Mouse (Mus musculus) right cerebral cortex, postnatal 36 days (tissue): ENCODE measurements around the gene Hist1h2ao.
"Not testable (repeated sequence)": the region's sequence is repeated elsewhere in the genome, so short reads cannot be mapped to it uniquely, and the experiment has no call there.

ENCODE experiments used
- DNase-seq, 2 experiments: peaks; one replicate each; pipeline ENCODE4 v3.0.0; 2022; ENCODE audit warnings: low spot score in 2 of 2, mixed read lengths in 1 of 2

Hist1h2ao gene

GRCm38 (mm10) chr13:21811074-21811473 is 809 bp downstream of the Hist1h2ao start:
- DNase-seq, result not testable (repeated sequence)

- DNase-seq, result peak in 1 of 2 experiments; percentile 49
These were observed 1.3 kb downstream of the Hist1h2ao start, which contains the start of gene Hist1h4m for GRCm38 (mm10) chr13:21811539-21811938. Hist1h4m (plus strand) TSS chr13:21811746.

GRCm38 (mm10) chr13:21812092-21812491 is 1.8 kb downstream of the Hist1h2ao start:
- DNase-seq, result not testable (repeated sequence)

GRCm38 (mm10) chr13:21820082-21820890 is 10.0 kb downstream of the Hist1h2ao start:
- DNase-seq, result not testable (repeated sequence)

GRCm38 (mm10) chr13:21828511-21828910 is 18.2 kb downstream of the Hist1h2ao start:
- no peak for DNase-seq

- DNase-seq, result no peak
These were observed 20.1 kb downstream of the Hist1h2ao start for GRCm38 (mm10) chr13:21830344-21830743.

GRCm38 (mm10) chr13:21831418-21832394 is 21.4 kb downstream of the Hist1h2ao start, which contains the start of gene Hist1h4n:
Hist1h4n (minus strand) TSS chr13:21832196.
- DNase-seq, result peak; percentile 14 to 28

GRCm38 (mm10) chr13:21833461-21833860 is 23.2 kb downstream of the Hist1h2ao start, which contains the start of the genes Hist1h2ap and Hist1h2br:
Hist1h2ap (minus strand) TSS chr13:21833507.
Hist1h2br (plus strand) TSS chr13:21833743.
- DNase-seq, result not testable (repeated sequence)

- not testable (repeated sequence) for DNase-seq
These were observed 30.2 kb downstream of the Hist1h2ao start for GRCm38 (mm10) chr13:21840508-21840907.

- DNase-seq, result not testable (repeated sequence)
These were observed 36.1 kb downstream of the Hist1h2ao start for GRCm38 (mm10) chr13:21846356-21846755.

- DNase-seq, result no peak
These were observed 37.6 kb downstream of the Hist1h2ao start for GRCm38 (mm10) chr13:21847883-21848282.

GRCm38 (mm10) chr13:21850696-21851095 is 40.4 kb downstream of the Hist1h2ao start:
- DNase-seq, result not testable (repeated sequence)

GRCm38 (mm10) chr13:21852215-21852945 is 42.1 kb downstream of the Hist1h2ao start:
- DNase-seq, result no peak

GRCm38 (mm10) chr13:21855146-21855545 is 44.9 kb downstream of the Hist1h2ao start:
- DNase-seq, result peak; percentile 82 to 83

- peak; percentile 13 to 36 for DNase-seq
These were observed 45.5 kb downstream of the Hist1h2ao start for GRCm38 (mm10) chr13:21855698-21856162.
